Mouse (Mus musculus) ES-CJ7 (cell line): ENCODE data around the gene Vmn1r131.
"Not testable (repeated sequence)": the region's sequence is repeated elsewhere in the genome, so short reads cannot be mapped to it uniquely, and the experiment has no call there.

Experiments used
- DNase-seq: peaks from one replicate; pipeline ENCODE4 v3.0.0; 2011; ENCODE audit warnings: low read depth, low spot score

Vmn1r131 gene

DNA sequence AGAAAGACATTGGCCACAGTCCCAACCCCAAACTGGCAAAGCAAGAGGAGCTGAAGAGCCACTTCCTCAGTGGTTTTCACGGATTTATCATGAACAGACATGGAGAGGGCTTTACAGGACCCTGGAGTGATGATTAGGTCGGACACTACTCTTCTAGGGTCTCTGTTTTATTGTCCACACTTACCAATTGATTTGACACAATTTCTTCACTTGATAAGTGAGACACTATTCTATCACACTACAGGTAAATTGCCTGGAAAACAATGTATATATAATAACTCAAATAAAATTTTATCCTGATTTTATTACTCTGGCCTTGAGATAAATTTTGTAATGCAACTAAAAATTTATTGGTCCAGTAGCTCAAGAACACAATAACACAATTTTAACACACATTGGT is at the start of gene Vmn1r131:
Vmn1r131 (minus strand) TSS at position 101 of the 400 bp plus-strand sequence.
- not testable (repeated sequence) for DNase-seq

DNA sequence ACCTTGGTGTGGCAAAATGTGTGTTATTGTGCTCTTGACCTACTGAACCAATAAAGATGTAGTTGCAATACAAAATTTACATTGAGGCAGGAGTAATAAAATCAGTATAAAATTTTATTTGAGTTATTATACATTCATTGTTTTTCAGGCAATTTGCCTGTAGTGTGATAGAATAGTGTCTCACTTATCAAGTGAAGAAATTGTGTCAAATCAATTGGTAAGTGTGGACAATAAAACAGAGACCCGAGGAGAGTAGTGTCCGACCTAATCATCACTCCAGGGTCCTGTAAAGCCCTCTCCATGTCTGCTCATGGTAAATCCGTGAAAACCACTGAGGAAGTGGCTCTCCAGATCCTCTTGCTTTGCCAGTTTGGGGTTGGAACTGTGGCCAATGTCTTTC is 34.4 kb downstream of the Vmn1r131 start, which contains the start of gene Vmn1r130:
Vmn1r130 (plus strand) TSS at position 301 of the 400 bp plus-strand sequence.
- not testable (repeated sequence) for DNase-seq
